Mouse (Mus musculus) frontal cortex, postnatal 36 days (tissue): ENCODE results near the gene Gm884.
"Not testable (repeated sequence)": the region's sequence is repeated elsewhere in the genome, so short reads cannot be mapped to it uniquely, and the experiment has no call there.

Experiments used
- DNase-seq, 2 experiments: peaks; one replicate each; pipeline ENCODE4 v3.0.0; 2022; ENCODE audit warnings: low spot score in 2 of 2

The Gm884 gene

DNA sequence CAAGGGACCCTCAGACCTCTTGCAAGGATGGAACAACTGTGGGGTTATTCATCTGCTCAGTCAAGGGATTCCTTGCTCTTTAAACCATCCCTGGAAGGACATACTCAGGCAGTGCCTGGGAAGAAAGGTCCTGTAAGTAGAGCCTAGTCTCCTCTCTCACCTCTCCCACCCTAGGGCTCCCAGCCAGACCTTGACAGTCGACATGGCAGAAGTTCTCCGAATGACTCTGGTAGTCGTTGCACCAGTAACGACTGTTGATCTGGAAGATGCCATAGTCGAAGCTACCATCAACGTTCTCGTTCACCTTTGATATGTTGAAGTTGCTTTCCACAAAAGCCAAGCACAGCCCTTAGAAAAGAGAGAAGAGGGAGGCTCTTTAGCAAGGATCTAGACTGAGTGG, 13.9 kb upstream of the Gm884 start:
- no peak for DNase-seq

- no peak for DNase-seq
Measured at GRCm38 (mm10) chr11:103627453-103627852, 6.5 kb upstream of the Gm884 start.

DNA sequence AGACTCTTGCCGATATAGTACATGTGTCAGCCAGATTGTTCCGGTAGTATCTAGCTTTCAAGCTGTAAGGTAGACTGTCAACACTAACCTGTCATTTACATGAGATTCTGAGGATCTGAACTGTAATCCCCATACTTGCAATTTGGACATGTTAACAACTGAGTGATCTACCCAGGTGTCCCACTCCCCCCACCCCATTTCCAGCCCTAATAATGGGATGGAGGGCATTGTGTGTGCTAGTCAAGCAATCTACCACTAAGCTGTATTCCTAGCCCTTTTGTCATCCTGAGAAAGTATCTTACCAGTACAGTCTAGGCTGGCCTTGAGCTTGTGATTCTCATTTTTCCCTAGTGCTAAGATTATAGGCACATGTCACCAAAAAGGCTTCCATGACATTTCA, 10.2 kb downstream of the Gm884 start:
- DNase-seq: no peak

GRCm38 (mm10) chr11:103606611-103607010, 14.3 kb downstream of the Gm884 start:
- no peak for DNase-seq

DNA sequence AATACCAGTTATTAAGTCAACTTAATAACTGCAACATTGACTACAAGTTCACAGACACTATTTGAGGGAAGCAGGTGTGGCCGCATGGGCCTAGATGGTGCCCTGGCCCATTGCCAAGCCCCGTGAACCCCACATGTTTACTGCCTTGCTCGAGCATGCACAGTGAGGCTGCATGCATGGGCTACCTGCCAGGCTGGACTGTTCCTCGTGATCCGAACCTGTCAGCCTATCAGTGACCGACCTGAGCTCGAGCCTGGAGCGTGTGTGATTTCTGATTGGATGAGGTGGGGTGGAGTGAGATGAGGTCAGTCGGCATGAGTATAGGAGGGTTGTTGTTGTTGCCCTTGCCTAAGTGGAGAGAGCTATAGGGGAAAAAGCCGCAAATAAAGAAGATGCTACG, 42.6 kb downstream of the Gm884 start:
- DNase-seq: no peak

DNA sequence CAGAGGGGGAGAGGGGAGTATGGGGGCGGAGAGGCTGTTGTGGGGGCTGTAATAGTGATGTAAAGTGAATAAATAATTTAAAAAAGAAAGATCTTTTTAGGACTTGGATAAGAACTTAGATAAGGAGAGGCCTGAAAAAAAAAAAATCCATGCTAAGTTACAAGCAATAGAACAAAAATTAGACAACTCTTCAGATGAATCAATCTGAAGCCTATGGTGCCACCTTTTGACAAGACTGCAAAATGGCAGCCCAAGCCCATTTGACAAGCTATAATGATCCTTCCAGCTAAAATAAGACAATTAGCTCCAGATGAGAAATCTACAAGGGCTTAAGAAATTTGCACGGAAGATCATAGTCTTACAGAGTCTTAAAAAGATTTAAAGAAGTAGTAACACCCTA, 64.9 kb downstream of the Gm884 start:
- DNase-seq: peak; percentile 16 to 39

DNA sequence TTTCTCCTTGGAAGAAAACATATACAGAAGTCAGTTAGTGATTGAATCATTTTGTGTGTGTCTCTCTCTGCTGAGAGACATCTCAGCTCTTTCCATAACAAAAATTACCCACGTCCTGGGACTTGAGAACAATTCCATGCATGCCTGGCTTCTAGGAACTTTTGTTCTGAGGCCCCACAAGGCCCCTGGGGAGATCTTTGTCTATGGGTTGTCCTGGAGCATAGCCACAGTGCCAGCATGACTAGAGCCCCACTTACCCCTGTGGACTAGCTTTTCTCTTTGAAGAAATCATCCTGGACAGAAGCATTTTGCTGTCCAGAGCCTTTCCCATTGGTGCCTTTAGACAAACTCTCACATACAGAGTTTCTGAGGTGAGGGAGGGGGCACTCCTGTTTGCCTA, 86.0 kb downstream of the Gm884 start:
- DNase-seq: not testable (repeated sequence)

- no peak for DNase-seq
Measured at GRCm38 (mm10) chr11:103512111-103512510, 108.8 kb downstream of the Gm884 start.

- DNase-seq: no peak
Measured at GRCm38 (mm10) chr11:103504497-103504896, 116.4 kb downstream of the Gm884 start, which contains the start of gene Lrrc37a. Gene Lrrc37a (minus strand): TSS chr11:103504597.
